Mouse (Mus musculus) MEL (cell line): ENCODE data around the gene St6galnac3. TPM values are rescaled to one million over a fixed set of nuclear protein-coding genes. Genes with fewer than 3 reads are reported as not detected.

Experiments used
- DNase-seq: peaks from one replicate; pipeline ENCODE4 v3.0.0; 2011; ENCODE audit warnings: low read depth, low spot score
- H3K27ac ChIP-seq: 2 replicates; pipeline ENCODE4 v1.5.1; 2012; ENCODE audit warnings: low read depth, mild to moderate bottlenecking, control low read depth, low read length, moderate library complexity; ENCODE audit not compliant: control insufficient read depth
- H3K27me3 ChIP-seq, 2 experiments: fragments of 150-350 bp in 1 of 2; sonication (generic) in 1 of 2; 2 replicates each; pipeline ENCODE4 v1.6.1; 2012; ENCODE audit warnings: low read length in 2 of 2, mild to moderate bottlenecking in 2 of 2, improper control_type of control experiment in 1 of 2, moderate library complexity in 1 of 2; ENCODE audit not compliant: insufficient read depth in 2 of 2, control insufficient read depth in 1 of 2
- H3K36me3 ChIP-seq, 2 experiments: 2 replicates each; pipeline ENCODE4 v1.6.1; 2012 to 2014; ENCODE audit warnings: low read length in 2 of 2, improper control_type of control experiment in 1 of 2, inconsistent platforms in 1 of 2, mild to moderate bottlenecking in 1 of 2; ENCODE audit not compliant: insufficient read depth in 2 of 2, control insufficient read depth in 1 of 2
- H3K4me1 ChIP-seq, 2 experiments: fragments of 150-350 bp in 1 of 2; sonication (generic) in 1 of 2; 2 replicates each; pipeline ENCODE4 v1.6.1; 2012; ENCODE audit warnings: low read length in 2 of 2, improper control_type of control experiment in 1 of 2, mild to moderate bottlenecking in 1 of 2; ENCODE audit not compliant: insufficient read depth in 2 of 2, control insufficient read depth in 1 of 2
- H3K4me3 ChIP-seq, 2 experiments: fragments of 150-350 bp in 1 of 2; sonication (generic) in 1 of 2; 2 replicates each; pipeline ENCODE4 v1.5.1; 2012; ENCODE audit warnings: low read depth in 2 of 2, low read length in 2 of 2, mild to moderate bottlenecking in 2 of 2, moderate library complexity in 2 of 2, control low read depth in 1 of 2, improper control_type of control experiment in 1 of 2; ENCODE audit not compliant: control insufficient read depth in 1 of 2, insufficient read depth in 1 of 2
- H3K79me2 ChIP-seq: 2 replicates; pipeline ENCODE4 v1.6.1; 2012; ENCODE audit warnings: mild to moderate bottlenecking, low read length, moderate library complexity; ENCODE audit not compliant: control insufficient read depth, poor library complexity, insufficient read depth
- H3K9ac ChIP-seq: 2 replicates; pipeline ENCODE4 v1.6.1; 2012; ENCODE audit warnings: low read depth, mild to moderate bottlenecking, control low read depth, low read length, moderate library complexity; ENCODE audit not compliant: control insufficient read depth, poor library complexity, severe bottlenecking
- H3K9me3 ChIP-seq: fragments of 150-350 bp; sonication (generic); replicated peaks from 2 replicates; pipeline ENCODE4 v1.6.1; 2012; ENCODE audit warnings: mild to moderate bottlenecking, low read length, improper control_type of control experiment, moderate library complexity; ENCODE audit not compliant: insufficient read depth
- CHD1 ChIP-seq: IDR thresholded peaks from 2 replicates; pipeline ENCODE4 v1.6.1; 2012; ENCODE audit warnings: low read depth, mild to moderate bottlenecking, inconsistent platforms, low read length, improper control_type of control experiment
- MAZ ChIP-seq: IDR thresholded peaks from 2 replicates; pipeline ENCODE4 v1.6.1; 2012; ENCODE audit warnings: low read depth, mild to moderate bottlenecking, inconsistent platforms, low read length, improper control_type of control experiment
- MEF2A ChIP-seq: IDR thresholded peaks from 2 replicates; pipeline ENCODE4 v1.6.1; 2014; ENCODE audit warnings: low read depth, mild to moderate bottlenecking, inconsistent platforms, low read length, improper control_type of control experiment; ENCODE audit not compliant: poor library complexity, insufficient replicate concordance, severe bottlenecking; ENCODE audit errors: extremely low read depth
- MYB ChIP-seq: IDR thresholded peaks from 2 replicates; pipeline ENCODE4 v1.6.1; 2011; ENCODE audit warnings: mild to moderate bottlenecking, low read depth, low read length, improper control_type of control experiment
- NELFE ChIP-seq: IDR thresholded peaks from 2 replicates; pipeline ENCODE4 v1.6.1; 2011; ENCODE audit warnings: low read depth, low read length, improper control_type of control experiment
- POLR2AphosphoS5 ChIP-seq: IDR thresholded peaks from 2 replicates; pipeline ENCODE4 v1.6.1; 2012; ENCODE audit warnings: low read depth, borderline replicate concordance, mild to moderate bottlenecking, inconsistent platforms, low read length, moderate library complexity, mixed read lengths
- RAD21 ChIP-seq: IDR thresholded peaks from 2 replicates; pipeline ENCODE4 v1.6.1; 2011; ENCODE audit warnings: mild to moderate bottlenecking, low read depth, low read length, improper control_type of control experiment
- RCOR1 ChIP-seq: IDR thresholded peaks from 2 replicates; pipeline ENCODE4 v1.6.1; 2012; ENCODE audit warnings: low read depth, mild to moderate bottlenecking, inconsistent platforms, low read length, improper control_type of control experiment
- TAL1 ChIP-seq: IDR thresholded peaks from 2 replicates; pipeline ENCODE4 v1.6.1; 2012; ENCODE audit warnings: mild to moderate bottlenecking, inconsistent platforms, low read length, moderate library complexity, mixed read lengths
- ZNF384 ChIP-seq: IDR thresholded peaks from 2 replicates; pipeline ENCODE4 v1.6.1; 2012; ENCODE audit warnings: low read depth, mild to moderate bottlenecking, inconsistent platforms, low read length, improper control_type of control experiment
- polyA plus RNA-seq, 2 experiments: library from polyadenylated mRNA; stranded (reverse) in 1 of 2; unstranded in 1 of 2; fragments of >175 nt in 1 of 2; fragments of >200 nt in 1 of 2; gene quantifications; 2 replicates each; pipeline versions ENCODE4 v1.2.1 to v1.2.4; 2012; ENCODE audit warnings: low replicate concordance in 2 of 2, low read depth in 1 of 2; ENCODE audit not compliant: insufficient read length in 2 of 2, insufficient read depth in 1 of 2, missing spikeins in 1 of 2
- total RNA-seq: library from RNA; depleted of rRNA; stranded (reverse); fragments of 300-350 nt; gene quantifications from 2 replicates; pipeline ENCODE4 v1.2.3, GENCODE M21; 2012

St6galnac3 gene
- total and polyA plus RNA-seq, 3 experiments: 7.8 to 11.4 TPM; not detected in 1

DNA sequence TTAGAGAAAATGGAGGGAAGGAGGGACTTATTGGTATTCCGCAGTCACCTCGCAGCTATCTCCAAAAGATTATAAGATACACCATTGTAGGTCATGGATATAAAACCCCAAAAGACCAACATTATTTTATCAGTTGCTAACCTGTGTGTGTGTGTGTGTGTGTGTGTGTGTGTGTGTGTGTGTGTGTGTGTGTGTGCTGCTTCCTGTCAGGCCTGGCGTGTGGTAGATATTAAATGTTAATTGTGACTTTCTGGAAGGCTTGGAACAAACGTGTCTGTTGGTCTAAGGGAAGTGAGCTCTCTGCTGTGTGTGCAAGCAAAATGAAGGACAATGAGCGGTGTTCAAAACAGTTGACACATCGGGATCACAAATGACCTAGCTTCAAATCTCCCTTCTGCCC is 19.5 kb upstream of the St6galnac3 start (continued):
- no peak for TF ChIP-seq ZNF384

DNA sequence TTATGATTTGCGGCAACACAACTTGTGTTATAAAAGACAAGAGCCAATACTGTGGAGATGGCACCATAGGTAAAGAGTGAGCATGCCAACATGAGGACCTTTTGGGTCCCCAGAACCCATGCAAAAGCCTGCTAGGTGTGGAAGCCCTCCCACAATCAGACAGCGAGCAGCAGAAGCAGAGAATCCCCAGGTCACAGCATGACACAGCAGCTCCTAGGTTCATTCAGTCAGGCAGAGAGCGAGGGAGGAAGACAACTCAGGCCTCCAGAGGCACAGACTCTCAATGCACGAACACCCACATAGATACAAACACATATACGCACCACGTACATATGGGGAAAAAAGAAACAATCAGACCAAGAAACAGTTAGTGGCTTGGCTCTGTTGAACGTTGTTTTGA is 16.8 kb upstream of the St6galnac3 start:
- no peak for DNase-seq

DNA sequence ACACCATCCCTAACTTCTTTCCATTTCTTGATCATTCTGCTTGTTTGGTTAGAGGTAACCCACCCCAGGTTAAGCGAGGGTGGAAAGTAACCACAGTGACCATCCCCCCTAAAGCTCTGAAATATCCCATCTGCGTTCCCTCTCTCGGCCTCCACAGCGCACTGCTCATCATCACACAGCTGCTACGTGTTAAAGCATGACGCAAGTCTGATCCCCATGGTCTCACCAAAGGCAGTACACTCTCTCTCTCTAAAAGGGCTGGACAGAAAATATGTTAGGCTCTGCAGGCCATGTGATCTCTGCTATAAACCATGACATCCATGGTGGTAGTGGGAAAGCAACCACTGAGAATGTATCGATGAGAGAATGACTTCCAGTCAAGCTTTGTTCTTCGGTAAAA is 14.4 kb upstream of the St6galnac3 start:
- no peak for DNase-seq
- Histone ChIP-seq H3K4me3 (no peak overlapping the region), H3K27ac (no peak overlapping the region)
- no peak for TF ChIP-seq RCOR1
- TF ChIP-seq TAL1: no peak
- no peak for TF ChIP-seq POLR2AphosphoS5
- TF ChIP-seq MYB: no peak
- no peak for TF ChIP-seq CHD1
- no peak for TF ChIP-seq MAZ
- TF ChIP-seq, all 39 proteins: peak for 0
- no peak overlapping the region for H3K9ac ChIP-seq
- H3K36me3 ChIP-seq: peaks cover 0 to 2% of the 10 kb centered on the region in 2 experiments; a peak in 1 of 4 replicates
- peaks cover 2 to 4% of the 10 kb centered on the region in 2 experiments for H3K4me1 ChIP-seq
- no peaks in the 10 kb centered on the region for H3K27me3 ChIP-seq
- no peaks in the 10 kb centered on the region for H3K79me2 ChIP-seq
- no peaks in the 10 kb centered on the region for H3K9me3 ChIP-seq

More for the DNA sequence above, 16.8 kb upstream of the St6galnac3 start:
- no peak for TF ChIP-seq MEF2A
- H3K4me1 ChIP-seq: peaks cover 14 to 16% of the 10 kb centered on the region in 2 experiments
- no peaks in the 10 kb centered on the region for H3K79me2 ChIP-seq
- H3K4me3 ChIP-seq: no peak overlapping the region
- H3K27me3 ChIP-seq: no peaks in the 10 kb centered on the region
- H3K9me3 ChIP-seq: no peaks in the 10 kb centered on the region
- H3K36me3 ChIP-seq: peaks cover 0 to 15% of the 10 kb centered on the region in 2 experiments; a peak in 2 of 4 replicates
- H3K9ac ChIP-seq: no peak overlapping the region
- no peak overlapping the region for H3K27ac ChIP-seq

DNA sequence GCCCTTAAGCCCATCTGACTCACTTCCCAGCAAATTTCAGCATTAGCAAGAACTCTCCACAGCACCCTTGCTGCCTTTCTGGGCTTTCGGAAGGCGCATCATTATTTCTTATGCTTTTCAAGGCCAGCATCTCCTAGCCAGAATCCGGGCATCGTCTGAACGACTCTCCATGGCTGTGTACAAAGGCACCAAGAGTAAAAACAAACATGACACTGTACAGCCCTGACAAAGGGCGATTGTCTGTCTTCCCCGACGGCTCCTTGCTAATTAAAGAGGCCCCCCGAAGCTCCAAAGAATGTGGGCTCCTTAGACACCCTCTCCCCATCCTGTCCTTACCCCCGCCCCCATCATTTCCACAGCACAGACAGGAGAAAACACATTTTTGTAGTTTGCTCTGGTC is 13.4 kb upstream of the St6galnac3 start:
- Histone ChIP-seq H3K4me3 (no peak overlapping the region), H3K36me3 (peaks cover 0 to 6% of the 10 kb centered on the region in 2 experiments; a peak in 2 of 4 replicates), H3K27ac (no peak overlapping the region), H3K9ac (no peak overlapping the region), H3K4me1 (peaks cover 4 to 8% of the 10 kb centered on the region in 2 experiments), H3K27me3 (no peaks in the 10 kb centered on the region), H3K9me3 (no peaks in the 10 kb centered on the region), H3K79me2 (no peaks in the 10 kb centered on the region)
- no peak for TF ChIP-seq RAD21
- TF ChIP-seq NELFE: no peak
- TF ChIP-seq ZNF384: no peak
- TF ChIP-seq MYB: no peak
- no peak for DNase-seq
